Mouse (Mus musculus) forebrain, embryonic 16.5 days (tissue): Measurements from ENCODE around the gene Emsy. TPM values are rescaled to one million over a fixed set of nuclear protein-coding genes. Genes with fewer than 3 reads are reported as not detected.

ENCODE experiments used
- ATAC-seq: fragments of 200-750 bp; cut with Nextera tagmentation; 2 replicates; pipeline ENCODE4 v1.8.0; 2017; ENCODE audit warnings: mild to moderate bottlenecking, moderate library complexity
- H3K27ac ChIP-seq: fragments of 300-500 bp; sonication (generic); 2 replicates; pipeline ENCODE4 v1.5.1; 2014; ENCODE audit warnings: low read length, control low read depth
- H3K27me3 ChIP-seq: fragments of 300-500 bp; sonication (generic); replicated peaks from 2 replicates; pipeline ENCODE4 v1.6.1; 2014; ENCODE audit warnings: low read length; ENCODE audit not compliant: control insufficient read depth, insufficient read depth
- H3K36me3 ChIP-seq: fragments of 300-500 bp; sonication (generic); 2 replicates; pipeline ENCODE4 v1.6.1; 2014; ENCODE audit not compliant: control insufficient read depth, insufficient read depth
- H3K4me1 ChIP-seq: fragments of 300-500 bp; sonication (generic); replicated peaks from 2 replicates; pipeline ENCODE4 v1.6.1; 2014; ENCODE audit warnings: low read length; ENCODE audit not compliant: control insufficient read depth, insufficient read depth
- H3K4me2 ChIP-seq: fragments of 300-500 bp; sonication (generic); 2 replicates; pipeline ENCODE4 v1.6.1; 2014; ENCODE audit warnings: mild to moderate bottlenecking, low read length, control low read depth
- H3K4me3 ChIP-seq: fragments of 300-500 bp; sonication (generic); replicated peaks from 2 replicates; pipeline ENCODE4 v1.5.1; 2014; ENCODE audit warnings: mild to moderate bottlenecking, low read length, control low read depth
- H3K9ac ChIP-seq: fragments of 300-500 bp; sonication (generic); replicated peaks from 2 replicates; pipeline ENCODE4 v1.6.1; 2014; ENCODE audit warnings: low read depth, low read length, control low read depth
- H3K9me3 ChIP-seq: fragments of 300-500 bp; sonication (generic); 2 replicates; pipeline ENCODE4 v1.6.1; 2016; ENCODE audit warnings: low read length; ENCODE audit not compliant: control insufficient read depth
- WGBS: fragments of 180-500 bp; shearing (Covaris S2); extraction: QIAGEN DNeasy Blood & Tissue Kit; methylation state at CpG from one replicate; pipeline ENCODE4 v1.1.7; 2014; 5-methylcytosine and 5-hydroxymethylcytosine counted together
- polyA plus RNA-seq: library from polyadenylated mRNA; unstranded; fragments of >200 nt; fragmentation: Nextera tagmentation; extraction: Ambion mirVana; gene quantifications from 2 replicates; pipeline ENCODE4 v1.2.1, GENCODE M21; 2015

The Emsy gene
- polyA plus RNA-seq, 1 experiment from 2014 or later: 42.2 TPM

GRCm38 (mm10) chr7:98574271-98574670 lies 82.3 kb downstream of the Emsy start:
- no peaks in the 10 kb centered on the region for H3K36me3 ChIP-seq
- no peak overlapping the region for H3K4me3 ChIP-seq
- no peaks in the 10 kb centered on the region for H3K27me3 ChIP-seq
- H3K9ac ChIP-seq: no peak overlapping the region
- 97% methylated on average over 7 of the region's 7 CpGs for whole genome bisulfite sequencing
- no peak overlapping the region for H3K27ac ChIP-seq
- ATAC-seq: no peak
- H3K4me2 ChIP-seq: no peak overlapping the region
- H3K9me3 ChIP-seq: no peaks in the 10 kb centered on the region
- H3K4me1 ChIP-seq: no peaks in the 10 kb centered on the region; the same call in 1 of the 2 replicates

- ATAC-seq: peak; percentile 38; the same call in 1 of the 2 replicates
- WGBS: 66% methylated on average over 10 of the region's 10 CpGs
Measured at GRCm38 (mm10) chr7:98573231-98573781, 83.3 kb downstream of the Emsy start.

GRCm38 (mm10) chr7:98572223-98572868 lies 84.2 kb downstream of the Emsy start:
- no peak overlapping the region for H3K27ac ChIP-seq

More at GRCm38 (mm10) chr7:98573231-98573781, 83.3 kb downstream of the Emsy start:
- Histone ChIP-seq H3K9me3 (no peaks in the 10 kb centered on the region), H3K27ac (no peak overlapping the region), H3K4me3 (no peak overlapping the region), H3K36me3 (no peaks in the 10 kb centered on the region), H3K4me1 (no peaks in the 10 kb centered on the region; the same call in 1 of the 2 replicates), H3K27me3 (no peaks in the 10 kb centered on the region), H3K4me2 (no peak overlapping the region), H3K9ac (no peak overlapping the region)

GRCm38 (mm10) chr7:98570824-98571505 lies 85.6 kb downstream of the Emsy start:
- Histone ChIP-seq H3K27ac (no peak overlapping the region), H3K9ac (no peak overlapping the region), H3K36me3 (no peaks in the 10 kb centered on the region), H3K4me3 (no peak overlapping the region), H3K4me1 (no peaks in the 10 kb centered on the region; the same call in 1 of the 2 replicates), H3K9me3 (no peaks in the 10 kb centered on the region), H3K4me2 (no peak overlapping the region), H3K27me3 (no peaks in the 10 kb centered on the region)
- no peak for ATAC-seq
- 80% methylated on average over 8 of the region's 8 CpGs for WGBS

More at GRCm38 (mm10) chr7:98572223-98572868, 84.2 kb downstream of the Emsy start:
- Histone ChIP-seq H3K4me1 (no peaks in the 10 kb centered on the region; the same call in 1 of the 2 replicates), H3K36me3 (no peaks in the 10 kb centered on the region), H3K4me2 (no peak overlapping the region), H3K4me3 (no peak overlapping the region), H3K27me3 (no peaks in the 10 kb centered on the region), H3K9ac (no peak overlapping the region), H3K9me3 (no peaks in the 10 kb centered on the region)
- 49% methylated on average over 10 of the region's 10 CpGs for WGBS
- ATAC-seq: no peak

- ATAC-seq: no peak
- no peak overlapping the region for H3K4me2 ChIP-seq
- H3K27ac ChIP-seq: no peak overlapping the region
- no peaks in the 10 kb centered on the region for H3K36me3 ChIP-seq
- no peaks in the 10 kb centered on the region for H3K4me1 ChIP-seq
- H3K27me3 ChIP-seq: no peaks in the 10 kb centered on the region
- WGBS: 55% methylated on average over 5 of the region's 5 CpGs
- H3K4me3 ChIP-seq: no peak overlapping the region
- no peaks in the 10 kb centered on the region for H3K9me3 ChIP-seq
- no peak overlapping the region for H3K9ac ChIP-seq
Measured at GRCm38 (mm10) chr7:98567056-98567455, 89.5 kb downstream of the Emsy start.

GRCm38 (mm10) chr7:98564607-98565364 lies 91.8 kb downstream of the Emsy start:
- Histone ChIP-seq H3K27ac (no peak overlapping the region), H3K36me3 (no peaks in the 10 kb centered on the region), H3K9me3 (no peaks in the 10 kb centered on the region), H3K27me3 (no peaks in the 10 kb centered on the region), H3K9ac (no peak overlapping the region), H3K4me3 (no peak overlapping the region), H3K4me2 (no peak overlapping the region), H3K4me1 (no peaks in the 10 kb centered on the region)
- WGBS: 81% methylated on average over 9 of the region's 9 CpGs
- no peak for ATAC-seq

- no peak overlapping the region for H3K4me3 ChIP-seq
- no peaks in the 10 kb centered on the region for H3K36me3 ChIP-seq
- no peaks in the 10 kb centered on the region for H3K4me1 ChIP-seq
- H3K9ac ChIP-seq: no peak overlapping the region
- no peak for ATAC-seq
- WGBS: 91% methylated on average over 6 of the region's 6 CpGs
- H3K9me3 ChIP-seq: no peaks in the 10 kb centered on the region
- H3K4me2 ChIP-seq: no peak overlapping the region
- H3K27me3 ChIP-seq: no peaks in the 10 kb centered on the region
- no peak overlapping the region for H3K27ac ChIP-seq
Measured at GRCm38 (mm10) chr7:98563991-98564390, 92.6 kb downstream of the Emsy start.

- no peak for ATAC-seq
- 86% methylated on average over 5 of the region's 5 CpGs for WGBS
Measured at GRCm38 (mm10) chr7:98562966-98563365, 93.6 kb downstream of the Emsy start.

GRCm38 (mm10) chr7:98562186-98562585 lies 94.4 kb downstream of the Emsy start:
- Histone ChIP-seq H3K4me3 (no peak overlapping the region), H3K4me1 (no peaks in the 10 kb centered on the region), H3K27ac (no peak overlapping the region), H3K9ac (no peak overlapping the region), H3K36me3 (no peaks in the 10 kb centered on the region), H3K9me3 (no peaks in the 10 kb centered on the region), H3K27me3 (no peaks in the 10 kb centered on the region), H3K4me2 (no peak overlapping the region)
- no peak for ATAC-seq
- 84% methylated on average over 8 of the region's 8 CpGs for WGBS

More at GRCm38 (mm10) chr7:98562966-98563365, 93.6 kb downstream of the Emsy start:
- H3K4me2 ChIP-seq: no peak overlapping the region
- no peak overlapping the region for H3K4me3 ChIP-seq
- no peak overlapping the region for H3K9ac ChIP-seq
- H3K4me1 ChIP-seq: no peaks in the 10 kb centered on the region
- no peaks in the 10 kb centered on the region for H3K36me3 ChIP-seq
- no peaks in the 10 kb centered on the region for H3K27me3 ChIP-seq
- no peaks in the 10 kb centered on the region for H3K9me3 ChIP-seq
- H3K27ac ChIP-seq: no peak overlapping the region
